Mouse (Mus musculus) thymus, adult 18-20 months (tissue): Measurements from ENCODE around the gene Jph4.

ENCODE experiments used
- DNase-seq, 2 experiments: peaks; one replicate each; pipeline ENCODE4 v3.0.0; 2022; ENCODE audit warnings: mixed read lengths in 2 of 2

Gene Jph4

DNA sequence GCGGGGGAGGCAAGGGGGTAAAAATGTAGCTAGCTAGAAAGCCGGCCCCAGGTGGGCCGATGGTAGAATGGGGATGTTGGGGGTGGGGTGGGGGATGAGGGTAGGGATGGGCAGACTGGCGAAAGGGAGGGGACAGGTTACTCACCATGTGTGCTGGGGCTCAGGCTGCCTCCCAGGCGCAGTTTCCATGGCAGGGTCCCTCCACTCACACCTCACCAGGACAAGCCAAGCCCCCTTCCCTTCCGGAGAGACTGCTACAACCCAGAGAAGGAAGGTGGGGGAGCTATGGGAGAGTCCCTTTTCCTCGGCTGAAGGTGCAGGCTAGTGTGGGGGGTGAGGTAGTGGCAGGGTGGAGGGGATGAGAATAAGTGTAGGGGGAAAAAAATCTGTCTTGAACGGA, 889 bp downstream of the Jph4 start:
- DNase-seq, result no peak

DNA sequence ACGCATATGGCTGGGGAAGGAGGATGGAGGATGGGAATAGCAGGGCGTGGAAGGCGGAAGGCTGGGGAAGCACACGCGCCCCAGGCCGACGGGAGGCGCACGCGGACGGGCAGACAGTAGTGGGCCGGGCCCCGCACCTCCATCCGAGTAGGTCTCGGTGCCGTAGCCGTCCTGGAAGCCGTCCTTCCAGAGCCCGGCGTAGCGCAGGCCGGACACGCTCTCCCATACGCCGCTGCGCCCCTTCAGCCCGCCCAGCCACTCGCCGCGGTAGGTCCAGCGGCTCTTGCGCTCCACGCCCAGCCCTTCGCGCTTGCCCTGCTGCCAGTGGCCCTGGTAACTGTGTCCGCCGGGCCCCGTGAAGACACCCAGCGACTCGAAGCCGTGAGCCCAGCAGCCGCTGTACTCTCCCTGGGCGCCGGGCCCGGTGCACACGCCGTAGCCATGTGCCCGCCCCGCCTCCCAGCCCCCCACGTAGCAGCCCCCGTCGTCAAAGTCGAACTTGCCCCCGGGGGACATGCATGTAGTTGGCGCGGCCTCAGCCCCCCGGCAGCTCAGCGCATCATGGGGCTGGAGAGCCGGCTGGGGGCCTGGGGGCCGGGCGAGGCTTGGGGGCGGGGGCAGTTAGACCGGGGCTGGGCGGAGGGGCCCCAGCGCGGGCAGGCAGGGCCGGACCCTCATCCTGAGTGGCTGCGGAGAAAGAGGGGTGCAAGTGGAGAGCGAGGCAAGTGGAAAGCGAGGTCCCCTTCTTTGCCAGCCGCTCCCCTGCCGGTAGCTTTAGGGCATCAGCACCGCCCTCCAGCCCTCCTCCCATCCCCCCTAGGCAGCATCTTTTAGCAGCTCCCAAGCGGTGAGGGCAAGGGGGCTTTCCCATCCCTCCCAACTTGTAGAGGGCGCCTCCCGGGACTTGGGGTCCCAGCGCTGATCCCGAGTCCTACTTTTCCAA, 1.7 kb downstream of the Jph4 start:
- DNase-seq, result no peak

DNA sequence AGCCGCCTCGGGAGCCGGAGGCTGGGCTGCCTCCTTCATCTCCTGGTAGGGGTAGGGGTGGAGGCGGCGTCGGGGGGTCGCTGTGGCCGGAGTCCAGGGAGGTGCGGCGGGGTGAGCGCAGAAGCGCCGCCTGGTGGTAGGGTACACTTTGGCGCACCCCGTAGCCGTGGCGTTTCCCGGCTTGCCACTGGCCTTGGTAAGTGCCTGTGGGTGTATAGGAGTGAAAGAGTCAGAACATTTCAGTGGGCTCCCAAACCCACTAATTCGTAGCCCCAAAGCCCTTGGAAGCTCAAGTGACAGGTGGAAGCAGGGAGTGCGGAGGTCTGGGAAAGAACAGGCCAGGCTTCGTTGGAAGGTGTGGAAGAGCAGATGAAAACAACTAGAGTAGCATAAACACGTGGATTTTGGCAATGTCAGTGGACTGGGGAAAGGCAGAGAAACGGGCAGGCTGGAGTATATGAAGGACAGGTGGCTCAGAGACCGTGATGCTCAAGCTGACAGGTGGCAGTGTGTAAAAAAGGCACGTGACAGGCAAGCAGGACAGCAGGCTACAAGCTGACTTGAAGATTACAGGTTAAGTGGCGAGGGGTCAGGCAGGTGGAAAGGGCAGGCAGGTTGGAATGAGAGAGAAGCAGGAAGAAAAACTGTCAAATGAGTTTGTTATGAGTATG, 2.6 kb downstream of the Jph4 start:
- DNase-seq, result no peak

DNA sequence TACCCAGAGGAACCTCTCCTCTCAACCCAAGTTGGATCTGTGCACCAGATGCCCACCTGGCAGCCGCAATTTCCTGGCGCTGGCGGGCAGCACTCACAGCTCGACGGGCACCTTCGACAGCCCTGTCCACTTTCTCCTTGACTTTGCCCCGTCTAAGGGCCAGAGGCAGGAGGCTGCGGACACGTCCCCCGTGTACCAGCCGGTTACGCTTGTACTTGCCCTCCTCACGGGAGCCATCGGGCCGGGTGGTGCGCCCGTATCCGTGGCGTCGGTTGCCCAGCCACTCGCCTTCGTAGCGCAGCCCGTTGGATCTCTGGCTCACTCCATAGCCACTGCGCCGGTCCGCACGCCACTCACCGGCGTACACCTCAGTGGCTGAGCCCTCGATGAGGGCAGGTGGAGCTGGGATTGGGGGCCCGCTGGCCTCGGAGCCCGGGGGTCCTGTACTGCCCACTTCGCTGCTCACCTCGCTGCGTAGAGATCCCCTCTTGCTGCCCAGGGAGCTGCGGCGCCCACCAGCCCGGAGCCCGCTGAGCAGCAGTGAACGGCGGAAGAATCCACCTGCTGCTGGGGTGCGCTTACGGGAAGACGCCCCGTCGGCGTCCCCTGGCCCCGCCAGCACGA, 3.3 kb downstream of the Jph4 start:
- DNase-seq, result no peak

DNA sequence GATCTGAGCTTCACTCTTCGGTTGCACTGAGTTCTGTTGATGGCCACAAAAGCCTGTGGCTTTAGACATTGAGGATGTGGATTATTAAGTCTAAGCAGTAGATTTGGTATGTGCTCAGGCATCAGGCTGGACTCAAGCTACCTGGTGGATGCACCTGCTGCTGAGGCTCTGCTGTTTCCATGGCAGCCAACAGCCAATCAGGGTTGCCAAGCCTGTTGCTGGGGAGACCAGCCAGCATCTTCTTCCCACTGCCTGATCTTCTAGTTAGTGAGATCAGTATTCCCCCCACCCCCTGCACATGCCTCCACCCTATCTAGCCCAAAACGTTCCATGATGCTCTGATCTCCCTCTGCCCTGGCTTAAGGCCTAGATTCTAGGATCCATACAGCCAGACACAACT, 5.0 kb downstream of the Jph4 start:
- no peak for DNase-seq

DNA sequence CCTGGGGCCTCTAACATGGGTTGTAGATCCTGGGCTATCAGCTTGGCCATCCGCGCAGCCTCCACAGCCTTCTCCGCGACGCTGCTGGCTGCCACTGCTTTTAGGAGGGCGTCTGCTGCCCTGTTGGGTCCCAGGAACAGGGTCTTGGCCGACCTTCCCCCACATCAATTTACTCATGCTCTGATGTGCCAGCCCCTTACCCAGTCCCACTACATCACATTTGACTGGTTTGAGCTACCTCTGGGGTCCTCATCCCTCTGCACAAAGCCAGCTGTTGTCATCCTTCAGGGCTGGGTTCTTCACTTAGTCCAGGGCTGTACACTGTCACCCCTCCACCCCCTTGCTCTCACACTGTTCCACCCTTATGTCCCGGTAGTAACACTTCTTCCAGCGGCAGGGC, 6.7 kb downstream of the Jph4 start:
- no peak for DNase-seq

DNA sequence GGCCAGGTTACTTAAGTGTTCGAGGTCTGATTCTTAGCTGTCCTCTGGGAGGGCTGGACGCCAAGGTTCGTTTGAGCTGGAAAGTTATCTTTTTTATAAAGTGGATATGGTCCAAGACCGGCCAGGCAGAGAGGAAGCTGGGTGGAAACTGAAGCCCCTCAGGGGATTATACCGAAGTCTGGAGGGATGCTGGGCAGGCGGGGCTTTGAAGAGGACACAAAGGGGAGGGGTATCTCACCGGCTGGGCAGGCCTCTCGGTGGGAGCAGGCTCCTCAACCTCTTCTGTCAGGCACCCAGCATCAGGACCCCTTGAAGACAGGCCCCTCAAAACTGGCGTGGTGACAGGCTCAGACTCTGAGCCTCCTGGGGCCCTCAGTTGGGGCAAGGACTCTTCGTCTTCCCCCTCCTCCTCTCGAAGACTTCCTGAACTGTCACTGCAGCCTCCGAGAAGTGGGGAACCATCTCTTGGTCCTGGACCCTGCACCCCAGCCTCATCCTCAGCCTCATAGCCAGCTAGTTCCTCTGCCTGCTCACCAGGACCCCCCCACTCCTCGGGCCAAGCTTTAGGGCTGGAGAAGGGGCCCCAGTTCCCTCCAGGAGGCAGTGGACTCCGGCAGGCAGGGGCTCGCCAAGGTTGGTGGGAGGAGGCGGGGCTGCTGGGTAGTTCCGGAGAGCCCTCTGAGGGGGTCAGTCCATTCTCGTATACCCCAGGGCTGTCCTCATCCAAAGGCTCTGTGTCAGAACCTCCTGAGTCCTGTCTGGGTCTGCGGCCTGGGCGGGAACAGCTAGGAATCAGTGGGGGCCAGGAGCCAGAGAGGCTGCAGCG, 7.5 kb downstream of the Jph4 start:
- DNase-seq, result no peak

DNA sequence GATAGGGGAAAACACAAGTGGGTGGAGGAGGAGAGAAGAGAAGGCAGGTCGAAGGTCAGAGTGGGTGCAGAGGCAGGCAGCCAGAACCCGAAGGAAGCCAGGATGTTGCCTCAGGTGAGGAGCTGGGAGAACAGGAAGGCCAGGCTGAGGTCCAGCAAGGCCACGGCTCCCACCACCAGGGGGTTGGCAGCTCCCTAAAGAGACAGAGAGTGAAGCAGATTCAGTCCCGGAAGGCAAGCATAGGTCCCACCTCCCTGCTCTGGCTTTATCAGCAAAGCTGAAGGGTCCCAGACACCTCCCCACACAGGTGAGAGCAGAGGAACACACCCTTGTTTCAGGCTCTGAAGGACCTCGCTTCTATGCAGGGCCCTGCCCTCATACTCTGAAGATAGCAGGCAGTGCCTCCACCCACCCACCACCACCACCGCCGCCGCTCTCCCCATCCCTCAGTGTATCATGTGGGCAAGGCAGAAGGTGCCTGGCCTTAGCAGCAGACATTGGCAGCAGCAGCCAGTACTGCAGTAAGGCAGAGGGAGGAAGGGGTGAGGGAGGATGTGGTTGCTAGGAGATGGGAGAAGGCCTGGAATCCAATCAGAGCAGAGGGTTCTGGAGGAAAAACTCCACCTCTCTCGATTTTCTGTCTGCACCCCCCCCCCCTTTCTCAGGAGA, 8.4 kb downstream of the Jph4 start:
- DNase-seq, result no peak

DNA sequence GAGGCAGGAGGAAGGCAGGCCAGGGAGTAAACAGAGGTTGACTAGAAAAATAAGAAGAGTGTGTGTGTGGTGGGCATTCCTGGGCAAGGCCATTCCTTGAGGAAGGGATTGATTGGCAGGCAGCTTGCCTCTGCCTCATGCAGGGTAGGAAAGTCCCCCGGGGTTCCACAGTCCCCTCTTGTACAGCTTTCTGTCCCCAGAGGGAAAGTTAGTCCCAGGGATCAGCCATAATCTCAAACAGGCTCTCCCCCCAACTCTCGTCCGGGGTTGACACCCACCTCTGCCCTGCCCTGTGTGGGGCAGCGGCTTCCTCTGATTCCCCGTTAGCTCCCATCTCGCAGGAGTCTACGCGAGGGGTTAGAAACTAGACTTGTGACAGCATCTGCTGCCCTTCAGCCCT, 9.7 kb downstream of the Jph4 start:
- no peak for DNase-seq

DNA sequence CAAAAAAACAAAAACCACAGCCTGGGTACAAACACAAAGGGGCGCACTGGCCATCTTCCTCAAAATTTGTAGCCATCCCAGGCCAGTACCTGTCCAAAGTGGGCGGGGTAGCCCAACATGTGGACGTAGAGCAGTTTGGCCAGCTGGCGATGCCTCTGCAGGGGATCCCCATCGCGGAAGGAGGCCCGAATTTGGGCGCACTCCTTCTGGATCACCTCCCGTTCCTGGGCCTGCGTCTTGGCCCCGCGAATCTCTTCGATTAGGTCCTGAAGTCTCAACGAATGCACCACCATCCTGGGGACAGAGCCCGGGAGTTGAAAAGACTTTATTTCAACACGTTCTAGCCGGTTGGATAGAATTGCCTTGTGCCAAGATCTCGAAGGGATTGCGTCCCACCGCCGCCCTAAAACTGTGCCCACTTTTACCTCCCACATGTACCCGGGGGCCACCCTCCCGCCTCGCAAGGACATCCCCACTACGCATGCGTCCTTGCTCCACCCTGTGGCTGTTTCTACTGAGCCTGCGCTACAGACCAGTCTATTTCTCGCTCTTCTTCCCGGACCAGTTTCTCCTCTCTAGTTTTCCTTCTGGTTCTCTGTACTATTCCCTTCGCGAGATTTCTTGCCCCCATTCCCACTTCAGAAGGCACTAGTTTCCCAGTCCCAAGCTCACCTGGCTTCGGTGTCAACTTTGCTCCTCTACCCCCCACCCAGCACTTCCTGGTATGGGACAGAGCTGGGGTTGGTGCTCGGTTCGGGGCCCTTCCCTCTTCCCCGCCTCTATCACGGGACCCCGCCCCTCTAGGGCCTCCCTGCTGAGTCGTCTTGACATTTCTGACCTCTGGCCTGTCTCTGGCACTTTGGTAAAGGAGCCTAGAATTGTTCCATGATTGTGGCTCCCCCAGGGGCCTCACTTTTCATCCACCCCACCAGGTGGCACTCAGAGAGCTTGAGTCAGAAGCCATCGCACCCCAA, 10.6 kb downstream of the Jph4 start, which contains the start of gene Ap1g2:
TSS of gene Ap1g2 (minus strand) at position 758 of the 974 bp plus-strand sequence.
- peak; percentile 79 to 85 for DNase-seq

DNA sequence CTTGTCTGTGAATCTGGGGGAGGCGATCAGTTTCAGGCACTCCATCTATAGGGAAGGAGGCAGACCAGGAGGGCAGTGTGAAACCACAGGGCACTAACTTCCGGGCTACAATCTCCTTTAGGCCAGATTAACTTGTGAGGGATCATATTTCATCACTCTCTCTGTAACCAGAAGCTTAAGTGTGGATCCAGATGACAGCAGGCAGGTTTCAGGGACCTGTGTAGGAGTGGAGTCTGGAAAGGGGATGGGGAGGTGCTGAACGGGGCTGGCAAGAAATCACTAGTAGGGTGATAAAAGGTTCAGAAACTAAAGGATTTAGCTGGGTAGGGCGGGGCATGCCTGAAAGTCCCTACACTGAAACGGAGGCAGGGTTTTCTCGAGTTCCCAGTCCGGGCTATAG, 11.3 kb downstream of the Jph4 start:
- no peak for DNase-seq

DNA sequence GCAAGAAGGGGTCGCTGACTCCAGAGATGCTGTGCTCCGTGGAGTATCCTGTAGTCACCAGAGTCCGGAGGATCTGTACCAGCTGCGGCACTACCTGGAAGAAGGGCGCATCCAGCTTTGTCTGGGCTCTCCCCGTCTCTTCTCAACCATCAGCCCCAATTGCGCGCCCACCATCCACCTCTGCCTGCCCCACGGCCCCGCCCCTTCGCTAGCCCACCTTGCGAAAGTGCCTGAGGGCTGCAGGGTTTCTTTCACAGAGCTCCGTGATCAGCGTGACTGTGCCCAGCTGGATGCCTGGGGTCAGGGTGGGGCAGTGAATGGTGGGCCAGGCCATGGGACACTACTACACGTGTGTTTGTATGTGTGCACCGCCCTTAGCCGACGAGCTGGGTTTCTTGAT, 12.4 kb downstream of the Jph4 start:
- no peak for DNase-seq

DNA sequence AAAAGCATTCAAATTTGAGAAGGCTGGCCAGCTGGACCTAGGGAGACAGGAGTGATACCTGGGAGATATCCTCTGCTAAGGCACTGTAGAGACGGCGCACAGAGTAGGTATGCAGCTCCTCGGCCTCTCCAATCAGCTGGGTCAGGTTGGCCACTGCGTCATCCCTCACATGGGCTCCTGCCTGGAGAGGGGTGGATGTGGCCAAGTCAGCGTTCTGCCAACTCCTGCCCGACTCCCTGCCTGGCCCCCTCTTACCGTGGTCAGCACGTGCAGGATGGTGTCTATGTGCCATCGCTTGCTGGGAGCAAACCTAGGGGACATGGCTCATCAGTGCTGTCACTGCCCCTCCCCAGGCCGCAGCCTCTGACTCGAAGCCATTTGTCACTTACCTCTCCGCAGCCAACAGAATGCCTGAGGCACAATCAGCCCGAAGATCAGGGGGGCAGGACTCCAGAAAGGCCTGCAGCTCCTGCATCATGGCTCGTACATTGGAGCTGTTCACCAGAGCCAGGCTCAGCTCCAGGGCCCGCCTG, 14.4 kb downstream of the Jph4 start:
- DNase-seq, result no peak

DNA sequence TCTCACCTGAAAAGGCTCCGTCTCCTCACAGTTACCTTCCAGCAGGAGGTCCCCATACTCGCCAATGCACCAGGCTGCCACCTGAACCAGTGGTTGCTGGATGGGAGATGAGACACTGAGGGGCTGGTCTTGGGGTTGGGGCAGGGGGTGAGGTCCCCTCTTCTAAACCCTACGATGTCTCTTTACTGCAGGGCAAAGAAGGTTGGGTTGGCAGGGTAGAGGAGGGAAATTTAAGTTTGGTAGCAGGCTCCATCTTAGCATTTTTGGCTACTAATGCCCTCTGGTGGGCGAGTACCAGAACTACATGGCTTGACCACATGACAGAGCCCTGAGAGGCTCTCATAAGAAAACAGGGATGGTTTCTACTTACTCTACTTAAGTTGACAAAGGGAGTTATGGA, 15.1 kb downstream of the Jph4 start:
- no peak for DNase-seq

DNA sequence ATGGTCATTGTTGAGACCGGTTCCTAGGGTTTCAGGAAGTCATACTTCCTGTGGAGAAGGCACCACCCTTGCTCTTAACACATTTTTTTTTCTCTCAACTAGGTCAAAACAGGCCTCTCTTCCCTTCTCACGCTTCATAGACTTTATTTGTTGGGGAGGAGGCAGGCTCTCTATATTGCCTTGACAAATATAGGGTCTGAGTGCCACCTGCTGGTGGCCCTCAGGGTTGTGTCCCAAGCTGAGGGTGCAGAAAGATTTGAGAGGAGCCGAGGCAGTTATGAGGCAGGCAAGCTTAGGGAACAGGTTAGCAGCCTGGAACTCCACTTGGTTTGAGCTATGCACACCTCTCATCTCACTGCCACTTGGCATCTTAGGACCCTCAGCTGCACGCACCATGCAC, 18.7 kb downstream of the Jph4 start:
- DNase-seq, result no peak

DNA sequence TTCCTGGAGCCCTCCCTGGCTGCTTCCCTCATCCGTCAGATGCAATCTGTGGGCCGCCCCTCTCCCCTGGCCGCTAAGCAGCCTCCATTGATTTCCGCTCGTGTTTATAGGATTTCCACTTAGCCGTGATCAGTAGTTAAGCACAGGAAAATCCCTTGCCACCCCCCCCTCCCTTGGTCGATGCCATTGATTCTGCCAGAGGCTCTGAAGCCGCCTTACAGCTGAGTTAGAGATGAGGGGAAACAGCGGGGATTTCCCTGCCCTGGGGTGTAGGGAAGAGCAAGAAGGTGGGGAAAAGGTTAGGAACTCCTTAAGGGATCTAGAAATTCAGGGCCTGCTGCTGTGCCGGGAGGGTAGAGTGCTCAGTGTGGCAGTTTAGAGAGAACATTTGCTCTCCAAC, 19.1 kb downstream of the Jph4 start:
- no peak for DNase-seq

DNA sequence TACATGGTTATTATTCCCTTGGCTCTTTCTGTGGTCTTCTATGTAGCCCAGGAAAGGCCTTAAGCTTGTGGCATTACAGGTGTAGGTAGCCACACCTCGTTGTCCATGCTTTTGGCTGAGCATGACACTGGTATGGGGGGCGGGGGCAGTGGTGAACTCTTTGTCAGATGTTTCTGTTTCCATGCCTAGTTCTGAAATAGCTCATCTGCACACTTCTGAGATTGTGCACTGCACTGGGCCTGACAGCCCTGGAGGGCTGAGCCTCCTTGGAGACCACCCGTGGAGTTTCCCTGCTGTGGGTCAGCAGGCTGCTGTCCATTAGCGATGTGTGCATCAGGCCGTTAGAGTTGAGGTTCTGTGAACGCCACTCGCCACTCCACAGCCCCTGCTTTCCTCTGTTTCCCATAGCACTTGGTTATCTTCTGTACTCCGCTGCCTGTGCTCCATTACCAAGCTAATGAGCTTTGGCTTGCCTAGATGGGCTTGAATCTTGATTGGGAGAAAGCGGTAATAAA, 20.1 kb downstream of the Jph4 start:
- DNase-seq, result no peak

DNA sequence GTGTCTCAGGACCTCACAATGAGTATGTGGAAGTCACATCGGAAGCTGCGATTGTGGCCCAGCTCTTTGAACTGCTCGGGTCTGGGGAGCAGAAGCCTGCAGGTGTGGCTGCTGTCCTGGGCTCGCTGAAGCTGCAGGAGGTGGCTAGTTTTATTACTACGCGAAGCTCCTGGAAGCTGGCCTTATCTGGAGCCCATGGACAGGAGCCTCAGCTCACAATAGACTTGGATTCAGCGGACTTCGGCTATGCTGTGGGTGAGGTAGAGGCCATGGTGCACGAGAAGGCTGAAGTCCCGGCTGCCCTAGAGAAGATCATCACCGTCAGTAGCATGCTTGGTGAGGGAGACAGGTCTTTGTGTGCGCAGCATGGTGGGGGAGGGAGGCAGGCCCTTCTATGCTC, 21.1 kb downstream of the Jph4 start:
- DNase-seq, result no peak

DNA sequence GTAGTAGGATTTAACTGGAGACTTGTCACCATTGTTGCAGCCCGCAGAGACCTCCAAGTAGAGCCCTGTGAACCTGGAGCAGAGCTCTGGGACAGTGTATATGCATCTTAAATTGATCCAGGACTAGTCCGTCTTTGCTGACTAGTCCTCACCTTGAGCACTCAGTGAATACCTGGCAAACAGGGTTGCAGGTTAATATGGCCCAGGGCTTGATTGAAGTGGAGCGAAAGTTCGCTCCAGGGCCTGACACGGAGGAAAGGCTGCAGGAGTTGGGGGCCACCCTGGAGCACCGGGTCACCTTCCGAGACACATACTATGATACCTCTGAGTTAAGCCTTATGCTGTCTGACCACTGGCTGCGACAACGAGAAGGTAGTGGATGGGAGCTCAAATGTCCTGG, 21.5 kb downstream of the Jph4 start:
- DNase-seq, result no peak

DNA sequence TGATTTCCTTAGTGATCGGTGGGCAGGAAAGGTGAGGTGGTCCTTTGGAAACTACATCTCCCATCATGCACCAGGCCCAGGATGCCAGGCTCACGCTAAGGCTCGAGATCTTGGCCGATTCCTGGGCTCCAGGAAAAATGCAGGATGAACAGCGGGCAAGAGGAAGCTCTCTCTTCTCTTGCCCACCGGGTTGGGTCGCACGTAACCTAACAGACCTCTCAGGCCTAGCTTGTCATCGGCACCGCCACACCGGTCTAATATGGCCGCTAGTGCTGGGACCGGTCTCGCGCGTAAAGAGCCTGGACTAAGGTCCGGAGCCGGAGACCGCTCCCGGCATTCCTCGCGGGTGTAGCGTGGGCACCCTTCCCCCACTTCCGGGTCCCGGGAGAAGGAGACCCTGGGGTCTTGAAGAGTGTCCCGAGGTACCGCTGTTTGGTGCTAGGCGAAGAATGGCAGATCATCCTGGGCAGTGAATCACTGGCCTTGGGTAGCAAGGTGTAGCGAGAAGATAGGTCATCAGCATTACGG, 22.0 kb downstream of the Jph4 start, which contains the start of gene Thtpa:
TSS of gene Thtpa (plus strand) at position 81 of the 528 bp plus-strand sequence.
- peak; percentile 48 to 57 for DNase-seq
